Mouse (Mus musculus): ENCODE measurements at regions not wholly inside any gene's neighbourhood (a gene's known extent, or its start where the extent isn't known, plus 50 kb on each side); places are given as distances from the start of the nearest gene placed in this dataset.

GRCm38 (mm10) chr3:99447361-99447760 lies 207.2 kb downstream of the Tbx15 start:
- no peak for TF ChIP-seq CTCF (IDR thresholded peaks at IDR 0.05)
- TF ChIP-seq POLR2A (IDR thresholded peaks at IDR 0.05; ENCODE audit: insufficient read depth, low read depth, low read length): no peak
- no peak for TF ChIP-seq EP300 (IDR thresholded peaks at IDR 0.05; ENCODE audit: insufficient read depth, low read depth, low read length)
